Mouse (Mus musculus) v-Abl transformed pro-B cells (cell line): ENCODE data around the gene Eif4b.

Experiments used
- in situ Hi-C, 2 experiments: fragments of 400-800 bp; cut with MboI; formaldehyde crosslinking; loops; one replicate each; pipeline ENCODE4 v1.15.1; 2025; ENCODE audit not compliant: unreplicated experiment in 2 of 2

The Eif4b gene

DNA sequence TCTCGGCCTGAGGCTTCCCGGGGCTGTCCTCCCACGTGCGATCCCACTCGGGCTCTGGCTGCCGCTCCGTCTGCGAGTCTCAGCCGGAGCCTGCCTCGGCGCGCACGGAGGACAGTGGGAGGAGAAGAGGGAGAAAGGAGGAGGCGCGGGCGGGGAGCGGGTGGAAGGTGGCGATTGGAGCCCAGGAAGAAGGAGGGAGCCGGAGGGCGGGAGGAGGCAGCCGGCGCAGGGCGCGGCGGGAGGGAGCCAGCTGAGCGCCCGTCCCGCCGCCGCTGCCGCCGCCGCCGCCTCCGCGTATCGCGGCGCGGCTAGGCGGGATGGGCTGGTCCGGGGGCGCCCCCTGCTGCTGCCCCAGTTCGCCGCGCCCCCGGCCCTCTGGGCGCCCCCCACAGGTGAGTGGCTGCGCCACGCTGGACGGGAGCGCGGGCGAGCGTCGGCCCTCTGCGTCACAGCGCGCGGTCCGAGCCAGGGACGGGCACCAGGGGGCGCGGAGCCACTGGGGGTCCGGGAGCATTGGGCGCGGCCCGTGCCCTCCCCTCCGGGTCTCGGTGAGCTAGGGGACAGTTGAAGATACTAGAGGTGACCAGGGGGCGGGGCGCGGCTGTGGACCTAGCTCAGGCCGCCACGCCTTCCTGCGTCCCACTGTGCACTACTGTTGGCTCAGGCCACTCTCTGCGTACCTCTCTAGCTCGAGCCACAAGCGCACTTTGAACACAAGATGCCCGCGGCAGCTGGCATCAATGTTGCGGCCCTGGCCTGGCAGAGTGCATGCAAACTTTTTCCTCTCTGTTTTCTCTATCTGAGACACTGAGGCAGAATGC, 26.8 kb downstream of the Eif4b start, which contains the start of gene Tns2:
Gene Tns2, plus strand, starts transcription at position 253 of the 821 bp plus-strand sequence.
- in situ Hi-C loops: no loop called here

DNA sequence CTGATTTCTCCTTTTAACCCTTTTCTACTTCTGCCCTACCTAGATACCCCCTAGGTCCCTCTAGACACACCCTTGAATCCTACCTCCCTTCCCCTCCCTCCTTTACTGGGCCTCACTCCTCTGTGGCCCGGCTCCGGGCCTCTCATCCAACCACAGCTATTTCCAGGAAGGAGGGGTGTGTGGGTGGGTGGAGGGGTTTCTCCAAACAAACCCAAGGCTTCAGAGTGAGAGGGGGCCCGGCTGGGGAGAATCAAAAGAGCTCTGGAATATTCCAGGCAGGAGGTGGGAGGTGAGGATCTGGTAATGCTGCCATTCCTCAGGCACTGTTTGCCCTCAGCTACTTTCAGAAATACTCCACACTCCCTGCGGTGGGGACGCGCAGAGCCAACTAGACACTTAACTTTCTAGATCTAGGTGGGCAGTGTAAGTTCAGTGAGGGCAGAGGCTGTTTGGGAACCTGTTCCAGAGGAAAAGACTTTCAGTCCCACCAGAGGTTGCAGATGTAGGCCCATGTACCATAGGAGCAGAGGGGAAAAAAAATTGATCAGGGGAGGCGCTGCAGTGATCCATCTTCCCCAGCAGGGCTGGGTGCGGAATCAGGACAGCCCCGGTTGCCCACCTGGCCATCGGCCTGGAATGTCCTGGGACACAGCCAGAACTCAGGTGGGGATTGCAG, 27.6 kb downstream of the Eif4b start:
- in situ Hi-C loops: no loop called here

DNA sequence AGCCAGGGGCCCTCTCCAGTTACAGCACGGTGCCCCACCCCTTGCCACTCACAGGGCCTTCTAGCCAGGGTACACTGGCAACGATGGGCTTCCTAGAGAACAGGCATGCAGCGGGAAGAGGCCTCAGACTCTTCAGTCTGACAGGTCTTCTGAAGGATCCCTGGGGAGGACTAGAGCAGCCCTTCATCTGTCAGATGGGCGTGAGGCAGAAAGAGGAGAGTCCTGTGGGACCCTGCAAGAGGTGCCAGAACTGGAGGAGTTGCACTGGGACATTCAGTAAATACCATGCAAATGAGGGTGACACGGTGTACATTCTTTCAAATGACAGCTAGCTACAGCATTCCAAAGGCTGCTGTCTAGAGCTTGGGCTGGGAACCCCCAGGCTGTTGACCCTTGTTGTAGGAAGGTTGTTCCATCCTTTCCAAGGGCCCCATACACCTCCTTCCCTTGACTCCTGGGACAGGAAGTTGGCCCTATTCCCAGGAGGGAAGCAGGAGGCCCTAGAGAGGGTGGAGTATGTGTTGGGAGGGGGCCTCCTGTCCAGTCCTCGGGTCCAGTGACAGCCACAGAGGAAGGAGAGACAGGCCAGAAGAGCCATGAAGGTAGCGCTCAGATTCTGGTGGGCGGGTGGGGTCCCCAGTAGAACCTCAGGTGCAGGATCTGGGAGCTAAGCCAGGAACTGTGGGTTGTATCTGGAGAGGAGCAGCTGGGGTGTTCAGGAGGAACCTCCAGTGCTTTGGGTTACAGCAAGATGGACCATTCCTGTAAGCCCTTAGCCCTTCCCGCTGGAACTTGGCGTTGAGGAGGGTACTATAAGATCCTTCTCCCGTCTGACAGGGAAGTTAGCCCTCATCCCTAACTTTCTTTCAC, 28.3 kb downstream of the Eif4b start:
- in situ Hi-C loops: no loop called here

DNA sequence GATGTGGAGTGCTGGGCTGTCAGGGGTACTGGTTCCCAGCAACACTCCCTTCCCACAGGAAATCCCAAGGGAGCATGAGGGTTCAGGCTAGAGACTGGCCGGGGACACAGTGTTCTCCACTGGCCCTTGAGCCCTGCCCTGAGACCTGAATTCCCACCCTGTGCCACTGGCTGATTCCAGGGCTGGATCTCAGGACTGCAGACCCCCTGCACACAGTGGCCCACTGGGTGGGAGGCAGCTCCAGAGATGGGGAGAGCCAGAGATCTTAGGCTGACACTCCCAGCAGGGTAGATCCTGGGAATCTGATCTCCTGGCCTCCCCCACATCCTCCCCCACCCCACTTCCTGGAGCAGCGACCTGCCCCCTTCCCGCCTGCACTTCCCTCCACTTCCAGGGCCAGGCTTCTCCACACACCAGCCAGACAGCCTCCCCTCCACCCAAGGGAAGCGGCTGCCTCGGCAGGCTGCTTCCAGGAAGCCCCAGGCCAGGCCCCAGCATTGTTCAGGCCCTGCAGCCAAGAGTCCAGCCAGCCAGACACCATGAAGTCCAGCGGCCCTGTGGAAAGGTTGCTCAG, 29.1 kb downstream of the Eif4b start:
- in situ Hi-C loops: no loop called here

DNA sequence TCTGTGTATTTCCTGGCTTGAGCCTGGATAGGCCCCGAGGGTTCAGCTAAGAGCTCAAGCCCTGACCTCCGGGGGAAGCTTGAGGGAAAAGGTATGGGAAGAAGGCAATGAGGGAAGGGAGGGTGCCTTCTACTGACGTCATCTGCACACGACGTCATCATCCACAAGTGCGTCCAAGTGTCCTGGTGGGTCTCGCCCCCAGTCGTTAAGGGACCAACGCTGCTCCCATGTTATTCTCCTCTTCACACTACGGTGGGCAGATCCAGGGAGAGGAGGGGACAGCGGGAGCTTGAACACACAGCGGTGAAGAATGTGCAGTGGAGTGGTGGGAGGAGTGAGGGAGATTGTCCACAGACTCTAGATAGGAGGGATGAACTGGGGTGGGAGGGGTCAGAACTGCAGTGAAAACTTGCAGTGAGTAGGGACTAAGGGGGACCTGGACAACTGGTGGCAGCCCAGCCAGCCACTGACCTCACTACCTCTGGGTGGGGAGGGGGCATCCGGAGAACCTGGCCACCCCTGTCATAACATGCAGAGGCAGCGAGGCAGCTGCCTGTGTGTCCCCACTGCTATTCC, 29.9 kb downstream of the Eif4b start:
- in situ Hi-C loops: no loop called here

DNA sequence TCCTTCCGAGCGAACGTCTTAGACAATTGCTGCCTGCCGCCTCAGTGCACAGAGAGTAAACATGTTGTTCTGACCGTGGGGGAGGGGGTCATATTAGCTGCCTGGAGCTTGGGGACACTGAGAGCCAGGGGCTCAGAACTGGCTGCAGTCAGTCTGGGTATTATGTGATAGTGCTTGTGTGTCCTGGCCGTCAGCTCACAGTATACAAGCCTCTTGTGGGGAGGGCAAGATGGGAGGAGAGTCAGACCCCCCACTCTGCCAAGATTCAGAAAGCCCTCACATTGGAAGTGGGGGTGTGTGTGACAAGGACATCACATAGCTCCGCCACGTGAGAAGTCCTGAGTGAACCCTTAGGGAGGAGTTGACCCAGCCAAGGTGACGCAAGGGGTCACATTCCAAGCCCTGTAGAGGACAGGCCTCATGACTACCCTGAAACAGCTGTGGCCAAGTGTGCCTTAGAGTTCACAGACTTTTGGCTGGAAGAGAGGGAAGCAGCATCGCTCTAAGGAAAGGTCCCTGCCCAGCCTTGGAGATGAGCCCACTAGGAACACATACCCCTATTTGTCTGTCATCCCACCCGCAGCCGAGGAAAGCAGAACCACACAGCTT, 30.5 kb downstream of the Eif4b start:
- in situ Hi-C loops: no loop called here

DNA sequence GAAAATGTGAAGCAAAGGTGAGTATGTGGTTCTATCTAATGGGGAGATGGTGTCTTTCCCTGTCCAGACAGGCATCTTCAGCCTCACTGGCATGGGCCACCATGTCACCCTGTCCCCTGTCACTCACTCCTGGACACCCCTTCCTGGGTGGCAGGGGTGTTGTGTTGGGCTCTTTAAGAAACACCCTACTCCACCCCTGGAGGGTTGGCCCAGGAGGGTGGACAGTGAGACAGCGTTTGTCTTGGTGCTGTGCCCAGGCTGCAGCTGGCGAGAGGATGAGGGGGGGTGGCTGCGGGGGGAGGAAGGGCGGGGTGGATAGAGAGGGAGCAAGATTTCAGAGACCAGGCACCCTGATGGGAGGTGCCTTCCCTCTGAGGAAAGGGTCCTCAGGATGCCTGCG, 31.8 kb downstream of the Eif4b start:
- in situ Hi-C loops: no loop called here

DNA sequence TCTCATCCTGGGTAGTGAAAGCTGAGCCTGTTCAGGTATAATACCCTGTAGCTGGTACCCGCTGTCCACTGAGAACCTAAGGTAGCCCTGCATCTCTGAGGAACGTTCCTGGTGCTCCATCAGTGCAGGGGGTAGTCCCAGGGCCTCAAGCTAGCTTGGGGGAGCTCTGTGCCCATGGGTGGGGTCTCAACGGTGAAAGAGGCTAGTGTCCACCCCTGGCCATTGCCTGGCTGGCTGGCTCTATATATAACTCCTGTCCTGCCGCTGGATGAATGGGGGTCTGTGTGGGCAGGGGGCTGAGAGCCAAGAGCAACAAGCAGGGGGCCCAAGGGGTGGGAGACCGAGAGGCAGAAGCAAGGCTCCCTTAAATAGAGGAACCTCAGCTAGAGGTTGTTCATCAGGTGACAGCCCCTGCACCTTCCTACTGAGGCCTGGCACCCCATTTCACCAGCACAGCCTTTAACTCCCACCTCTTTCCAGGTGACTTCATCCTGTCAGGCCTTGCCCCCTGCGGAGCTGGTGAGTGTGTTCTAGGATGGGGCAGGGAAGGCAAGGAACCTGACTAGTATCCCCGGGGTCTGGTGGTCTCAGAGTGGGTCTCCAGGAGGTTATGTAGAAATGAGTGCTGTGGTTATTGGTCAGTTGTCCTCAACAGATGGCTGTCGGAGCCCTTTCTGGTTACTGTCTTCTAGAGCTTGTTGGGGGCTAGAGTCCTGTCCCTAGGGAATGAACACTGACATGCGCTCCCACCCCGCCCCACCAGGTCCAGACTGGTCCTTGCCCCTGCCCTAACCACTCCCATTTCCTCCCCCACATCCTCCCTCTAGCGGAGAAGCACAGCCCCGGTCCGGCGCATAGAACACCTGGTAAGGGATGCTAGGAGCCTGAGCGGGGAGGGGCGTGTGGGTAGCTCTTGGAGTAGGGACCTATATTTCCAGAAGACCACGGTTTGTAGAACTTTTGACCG, 32.5 kb downstream of the Eif4b start:
- in situ Hi-C loops: no loop called here

DNA sequence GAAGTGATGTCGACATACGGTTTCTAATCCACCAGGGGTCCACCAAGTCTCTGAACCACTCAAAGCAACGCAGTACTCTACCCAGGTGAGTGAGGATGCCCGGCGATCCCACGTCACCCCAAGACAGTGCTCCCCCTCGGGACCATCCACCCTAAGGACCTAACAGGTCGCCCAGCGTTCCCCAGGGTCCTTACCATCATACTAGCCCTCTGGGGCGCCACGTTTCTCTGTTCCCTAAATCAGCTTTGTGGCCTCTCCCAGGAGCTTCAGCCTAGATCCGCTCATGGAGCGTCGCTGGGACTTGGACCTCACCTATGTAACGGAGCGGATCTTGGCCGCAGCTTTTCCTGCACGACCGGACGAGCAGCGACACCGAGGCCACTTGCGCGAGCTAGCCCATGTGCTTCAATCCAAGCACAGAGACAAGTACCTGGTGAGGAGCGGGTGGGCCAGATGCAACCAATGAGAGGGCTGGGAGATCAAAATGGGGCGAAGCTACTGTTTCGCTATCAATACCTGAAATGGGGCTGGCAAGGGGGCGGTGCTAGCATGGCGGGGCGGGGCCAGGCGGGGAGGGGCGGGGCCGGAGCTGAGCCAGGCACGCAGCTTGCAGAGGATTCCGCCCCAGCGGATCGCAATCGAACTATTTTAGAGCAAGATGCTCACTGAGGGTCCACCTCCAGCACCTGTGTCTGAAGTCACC, 33.3 kb downstream of the Eif4b start:
- in situ Hi-C loops: no loop called here

DNA sequence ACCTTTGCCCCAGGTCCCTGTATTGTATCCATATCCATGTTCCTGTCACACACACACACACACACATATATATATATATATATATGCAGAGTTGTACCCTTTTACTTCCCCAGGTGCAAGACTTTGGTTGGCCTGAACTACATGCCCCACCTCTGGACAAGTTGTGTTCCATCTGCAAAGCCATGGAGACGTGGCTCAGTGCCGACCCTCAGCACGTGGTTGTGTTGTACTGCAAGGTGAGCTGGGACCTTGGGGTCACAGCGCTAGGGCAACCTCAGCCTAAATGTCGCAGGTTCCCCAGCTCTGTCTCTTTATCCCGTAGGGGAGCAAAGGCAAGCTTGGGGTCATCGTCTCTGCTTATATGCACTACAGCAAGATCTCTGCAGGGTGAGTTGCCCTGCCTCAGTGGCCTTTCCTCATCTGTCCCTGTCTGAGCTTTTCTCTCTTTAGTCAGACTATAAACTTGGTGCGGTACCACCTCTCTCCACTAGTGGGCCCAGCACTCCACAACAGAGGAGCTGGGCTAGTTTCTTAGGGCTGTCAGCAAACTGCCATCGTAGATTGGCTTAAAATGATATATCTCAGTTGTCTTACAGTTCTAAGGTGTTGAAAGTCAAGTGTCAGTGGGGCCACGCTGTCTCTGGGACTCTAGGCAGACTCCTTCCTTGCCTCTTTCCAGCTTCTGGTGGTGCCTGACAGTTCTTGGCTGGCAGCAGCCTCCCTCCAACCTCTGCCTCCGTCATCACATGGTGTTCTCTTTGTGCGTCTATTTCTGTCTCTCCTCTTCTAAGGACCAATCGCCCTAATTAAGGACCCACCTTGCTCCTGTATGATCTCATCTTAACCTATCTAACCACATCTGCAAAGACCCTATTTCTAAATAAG, 34.4 kb downstream of the Eif4b start:
- in situ Hi-C loops: no loop called here

DNA sequence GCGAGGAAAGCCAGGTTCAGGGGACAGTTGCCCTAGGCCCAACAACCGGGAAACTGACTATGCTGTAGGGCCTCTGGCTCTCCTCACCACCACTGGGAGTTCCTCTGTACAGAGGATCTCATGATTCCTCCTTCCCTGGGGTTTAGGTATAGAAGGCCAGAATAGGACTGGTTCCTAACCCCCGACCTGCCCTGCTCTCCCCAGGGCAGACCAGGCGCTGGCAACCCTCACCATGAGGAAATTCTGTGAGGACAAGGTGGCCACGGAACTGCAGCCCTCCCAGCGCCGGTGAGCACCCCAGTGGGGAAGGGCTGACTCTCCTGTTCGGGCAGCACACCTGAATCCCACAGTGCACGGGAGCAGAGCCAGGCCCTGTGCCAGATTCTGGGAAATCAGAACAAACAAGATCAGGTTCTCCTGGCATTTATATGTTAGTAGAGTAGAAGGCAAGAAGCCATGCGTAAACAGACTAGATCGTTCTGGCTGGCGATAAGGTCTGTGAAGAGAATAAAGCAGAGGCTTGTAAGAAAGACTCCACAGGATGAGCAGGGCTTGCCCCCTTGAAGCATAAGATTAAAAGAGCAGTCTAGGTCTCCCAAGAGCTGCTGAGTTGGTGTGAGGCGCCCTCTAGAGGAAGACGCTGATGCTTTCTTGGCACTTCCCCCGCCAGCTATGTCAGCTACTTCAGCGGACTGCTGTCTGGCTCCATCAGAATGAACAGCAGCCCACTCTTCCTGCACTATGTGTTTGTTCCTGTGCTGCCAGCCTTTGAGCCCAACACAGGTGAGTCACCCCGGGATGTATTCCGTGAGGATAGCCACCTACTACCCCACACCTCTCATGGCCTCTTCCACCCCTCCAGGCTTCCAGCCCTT, 35.3 kb downstream of the Eif4b start:
- in situ Hi-C loops: no loop called here

DNA sequence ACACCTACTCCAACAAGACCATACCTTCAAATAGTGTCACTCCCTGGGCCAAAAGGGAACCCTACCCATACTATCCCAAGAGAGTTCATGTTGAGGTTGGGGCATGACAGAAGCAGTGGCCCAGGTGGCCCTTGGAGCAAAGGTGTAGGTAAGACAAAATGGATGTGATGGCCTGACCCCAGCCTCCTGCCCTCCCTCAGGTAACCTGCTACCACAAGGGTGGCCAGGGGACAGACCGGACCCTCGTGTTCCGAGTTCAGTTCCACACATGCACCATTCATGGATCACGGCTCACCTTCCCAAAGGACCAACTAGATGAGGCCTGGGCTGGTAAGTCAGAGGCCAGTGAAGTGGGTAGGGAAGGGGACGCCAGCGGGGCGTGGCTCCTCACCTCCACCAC, 36.7 kb downstream of the Eif4b start:
- in situ Hi-C loops: no loop called here

DNA sequence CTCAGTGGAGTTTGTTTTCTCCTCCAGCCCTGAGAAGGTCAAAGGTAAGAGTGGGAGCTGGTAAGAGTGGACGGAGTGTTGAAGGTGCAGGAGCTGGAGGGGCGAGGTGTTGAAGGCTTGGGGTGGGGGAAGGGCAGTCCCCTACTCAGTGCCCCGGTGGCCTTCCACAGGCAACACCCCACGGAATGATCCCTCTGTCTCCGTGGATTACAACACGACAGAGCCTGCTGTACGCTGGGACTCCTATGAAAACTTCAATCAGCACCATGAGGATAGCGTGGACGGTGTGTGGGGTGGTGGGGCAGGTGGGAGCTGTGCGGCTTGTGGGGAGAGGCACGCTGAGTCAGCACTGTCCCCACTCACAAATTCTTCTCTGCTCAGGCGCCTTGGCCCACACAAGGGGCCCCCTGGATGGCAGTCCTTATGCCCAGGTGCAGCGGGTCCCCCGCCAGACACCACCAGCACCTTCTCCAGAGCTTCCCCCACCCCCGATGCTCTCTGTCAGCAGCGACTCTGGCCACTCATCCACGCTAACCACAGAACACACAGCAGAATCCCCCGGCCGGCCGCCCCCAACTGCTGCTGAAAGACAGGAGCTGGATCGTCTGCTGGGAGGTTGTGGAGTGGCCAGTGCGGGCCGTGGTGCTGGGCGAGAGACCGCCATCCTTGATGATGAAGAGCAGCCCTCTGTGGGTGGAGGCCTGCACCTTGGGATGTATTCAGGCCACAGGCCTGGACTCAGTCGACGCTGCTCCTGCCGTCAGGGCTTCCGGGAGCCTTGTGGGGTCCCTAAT, 37.3 kb downstream of the Eif4b start:
- in situ Hi-C loops: no loop called here

DNA sequence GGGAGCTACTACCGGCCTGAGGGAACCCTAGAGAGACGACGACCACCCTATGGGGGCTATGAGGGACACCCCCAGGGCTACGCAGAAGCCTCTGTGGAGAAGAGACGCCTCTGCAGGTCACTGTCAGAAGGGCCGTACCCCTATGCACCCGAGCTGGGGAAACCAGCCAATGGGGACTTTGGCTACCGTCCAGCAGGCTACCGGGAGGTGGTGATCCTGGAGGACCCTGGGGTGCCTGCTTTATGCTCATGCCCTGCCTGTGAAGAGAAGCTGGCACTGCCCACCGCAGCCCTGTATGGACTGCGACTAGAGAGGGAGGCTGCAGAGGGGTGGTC, 37.9 kb downstream of the Eif4b start:
- in situ Hi-C loops: no loop called here

DNA sequence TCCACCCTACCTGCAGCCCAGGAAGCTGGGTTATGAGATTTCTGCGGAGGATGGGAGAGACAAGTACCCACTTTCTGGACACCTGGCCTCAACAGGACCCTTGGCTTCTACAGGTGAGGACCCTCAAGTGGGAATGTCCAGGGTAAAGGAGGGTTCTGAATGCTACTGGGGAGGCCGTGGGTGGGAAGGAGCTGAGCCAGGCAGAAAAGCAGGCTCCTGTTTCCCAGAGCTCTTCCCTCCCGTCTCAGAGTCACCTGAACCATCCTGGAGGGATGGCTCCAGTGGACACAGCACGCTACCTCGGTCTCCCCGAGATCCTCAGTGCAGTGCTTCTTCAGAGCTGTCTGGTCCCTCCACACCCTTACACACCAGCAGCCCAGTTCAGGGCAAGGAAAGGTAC, 38.6 kb downstream of the Eif4b start:
- in situ Hi-C loops: no loop called here

DNA sequence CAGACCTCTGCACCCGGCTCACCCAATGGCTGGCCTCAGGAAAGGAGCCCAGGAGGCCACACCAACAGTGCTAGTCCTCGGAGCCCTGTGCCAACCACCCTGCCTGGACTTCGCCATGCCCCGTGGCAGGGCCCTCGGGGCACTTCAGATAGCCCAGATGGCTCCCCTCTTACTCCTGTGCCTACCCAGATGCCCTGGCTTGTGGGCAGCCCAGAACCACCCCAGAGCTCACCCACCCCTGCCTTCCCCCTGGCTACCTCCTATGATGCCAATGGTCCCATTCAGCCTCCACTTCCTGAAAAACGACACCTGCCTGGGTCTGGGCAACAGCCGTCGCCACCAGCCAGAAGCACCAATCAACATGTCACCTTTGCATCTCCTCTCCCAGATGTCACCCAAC, 39.3 kb downstream of the Eif4b start:
- in situ Hi-C loops: no loop called here
